Mouse (Mus musculus): ENCODE results near the gene Rps19.
"Not testable (repeated sequence)": the region's sequence is repeated elsewhere in the genome, so short reads cannot be mapped to it uniquely, and the experiment has no call there.

Rps19 gene

GRCm38 (mm10) chr7:24869532-24870165 lies 14.5 kb upstream of the Rps19 start, which contains the start of the genes Lypd4 and Dmrtc2:
TSS of gene Lypd4 (minus strand) at chr7:24869941.
TSS of gene Dmrtc2 (plus strand) at chr7:24870057.
- DNase-seq (ENCODE audit: low spot score in 2 of 2), result no peak

- DNase-seq (ENCODE audit: low spot score in 2 of 2), result no peak
These were observed 6.6 kb upstream of the Rps19 start for GRCm38 (mm10) chr7:24877588-24877987.

- no peak for DNase-seq (ENCODE audit: low spot score in 2 of 2)
These were observed 4.6 kb upstream of the Rps19 start for GRCm38 (mm10) chr7:24879620-24880019.

GRCm38 (mm10) chr7:24882416-24883199 lies 1.6 kb upstream of the Rps19 start:
- DNase-seq (ENCODE audit: low spot score in 2 of 2), result no peak

GRCm38 (mm10) chr7:24884693-24885291 lies 621 bp downstream of the Rps19 start:
- no peak for DNase-seq (ENCODE audit: low spot score in 2 of 2)

GRCm38 (mm10) chr7:24885468-24886307 lies 1.5 kb downstream of the Rps19 start:
- DNase-seq (ENCODE audit: low spot score in 2 of 2), result no peak

GRCm38 (mm10) chr7:24886308-24886633 lies 2.1 kb downstream of the Rps19 start:
- no peak for DNase-seq (ENCODE audit: low spot score in 2 of 2)

GRCm38 (mm10) chr7:24887096-24887495 lies 2.9 kb downstream of the Rps19 start:
- DNase-seq (ENCODE audit: low spot score in 2 of 2), result no peak

- DNase-seq (ENCODE audit: low spot score in 2 of 2), result no peak
These were observed 5.5 kb downstream of the Rps19 start for GRCm38 (mm10) chr7:24889431-24890220.

- peak in 1 of 2 experiments; percentile 70 for DNase-seq (ENCODE audit: low spot score in 2 of 2)
These were observed 6.4 kb downstream of the Rps19 start for GRCm38 (mm10) chr7:24890281-24891216.

GRCm38 (mm10) chr7:24891241-24892124 lies 7.3 kb downstream of the Rps19 start:
- DNase-seq (ENCODE audit: low spot score in 2 of 2), result no peak

- DNase-seq (ENCODE audit: low spot score in 2 of 2), result no peak
These were observed 8.0 kb downstream of the Rps19 start for GRCm38 (mm10) chr7:24892125-24892583.

- DNase-seq (ENCODE audit: low spot score in 2 of 2), result not testable (repeated sequence)
These were observed 11.6 kb downstream of the Rps19 start for GRCm38 (mm10) chr7:24895749-24896148.

GRCm38 (mm10) chr7:24896269-24896668 lies 12.1 kb downstream of the Rps19 start:
- no peak for DNase-seq (ENCODE audit: low spot score in 2 of 2)

GRCm38 (mm10) chr7:24897224-24897623 lies 13.1 kb downstream of the Rps19 start, which contains the start of gene Cd79a:
TSS of gene Cd79a (plus strand) at chr7:24897381.
- no peak for DNase-seq (ENCODE audit: low spot score in 2 of 2)

- DNase-seq (ENCODE audit: low spot score in 2 of 2), result no peak
These were observed 13.8 kb downstream of the Rps19 start for GRCm38 (mm10) chr7:24897959-24898358.

- DNase-seq (ENCODE audit: low spot score in 2 of 2), result no peak
These were observed 16.9 kb downstream of the Rps19 start for GRCm38 (mm10) chr7:24901114-24901513.

GRCm38 (mm10) chr7:24901842-24902241 lies 17.7 kb downstream of the Rps19 start:
- no peak for DNase-seq (ENCODE audit: low spot score in 2 of 2)

GRCm38 (mm10) chr7:24902264-24902629 lies 18.1 kb downstream of the Rps19 start:
- DNase-seq (ENCODE audit: low spot score in 2 of 2), result no peak

Data from left cerebral cortex, adult 9 months (tissue).